Mouse (Mus musculus): ENCODE measurements around the gene Tpk1.
A peak's percentile ranks its signal among the peaks of the same experiment; 100 is the strongest.

The Tpk1 gene

GRCm38 (mm10) chr6:43665677-43666546 lies at the start of gene Tpk1:
Gene Tpk1, minus strand, starts transcription at chr6:43666278.
- peak; percentile 85 for DNase-seq (ENCODE audit: low read depth)

GRCm38 (mm10) chr6:43702810-43703614 lies 36.9 kb upstream of the Tpk1 start:
- DNase-seq (ENCODE audit: low read depth): no peak

- DNase-seq (ENCODE audit: low read depth): no peak
These were observed 25.8 kb upstream of the Tpk1 start for GRCm38 (mm10) chr6:43691863-43692262.

GRCm38 (mm10) chr6:43685985-43686384 lies 19.9 kb upstream of the Tpk1 start:
- DNase-seq (ENCODE audit: low read depth): no peak

- DNase-seq (ENCODE audit: low read depth): no peak
These were observed 16.5 kb upstream of the Tpk1 start for GRCm38 (mm10) chr6:43682535-43682934.

- no peak for DNase-seq (ENCODE audit: low read depth)
These were observed 12.7 kb upstream of the Tpk1 start for GRCm38 (mm10) chr6:43678689-43679212.

GRCm38 (mm10) chr6:43677566-43677965 lies 11.5 kb upstream of the Tpk1 start:
- DNase-seq (ENCODE audit: low read depth): no peak

- no peak for DNase-seq (ENCODE audit: low read depth)
These were observed 10.1 kb upstream of the Tpk1 start for GRCm38 (mm10) chr6:43676139-43676538.

- no peak for DNase-seq (ENCODE audit: low read depth)
These were observed 9.1 kb upstream of the Tpk1 start for GRCm38 (mm10) chr6:43674986-43675760.

- DNase-seq (ENCODE audit: low read depth): no peak
These were observed 4.9 kb upstream of the Tpk1 start for GRCm38 (mm10) chr6:43670939-43671338.

- no peak for DNase-seq (ENCODE audit: low read depth)
These were observed 1.6 kb upstream of the Tpk1 start for GRCm38 (mm10) chr6:43667681-43668080.

GRCm38 (mm10) chr6:43666611-43667400 lies 728 bp upstream of the Tpk1 start:
- no peak for DNase-seq (ENCODE audit: low read depth)

- DNase-seq (ENCODE audit: low read depth): peak; percentile 25
These were observed 4.3 kb downstream of the Tpk1 start for GRCm38 (mm10) chr6:43661822-43662221.

- DNase-seq (ENCODE audit: low read depth): peak; percentile 68
These were observed 7.8 kb downstream of the Tpk1 start for GRCm38 (mm10) chr6:43658290-43658689.

GRCm38 (mm10) chr6:43657845-43658244 lies 8.2 kb downstream of the Tpk1 start:
- no peak for DNase-seq (ENCODE audit: low read depth)

- DNase-seq (ENCODE audit: low read depth): no peak
These were observed 11.1 kb downstream of the Tpk1 start for GRCm38 (mm10) chr6:43654876-43655456.

GRCm38 (mm10) chr6:43649516-43649915 lies 16.6 kb downstream of the Tpk1 start:
- no peak for DNase-seq (ENCODE audit: low read depth)

GRCm38 (mm10) chr6:43645674-43646073 lies 20.4 kb downstream of the Tpk1 start:
- DNase-seq (ENCODE audit: low read depth): no peak

GRCm38 (mm10) chr6:43645105-43645504 lies 21.0 kb downstream of the Tpk1 start:
- no peak for DNase-seq (ENCODE audit: low read depth)

- no peak for DNase-seq (ENCODE audit: low read depth)
These were observed 22.4 kb downstream of the Tpk1 start for GRCm38 (mm10) chr6:43643718-43644117.

- DNase-seq (ENCODE audit: low read depth): no peak
These were observed 23.7 kb downstream of the Tpk1 start for GRCm38 (mm10) chr6:43642375-43642774.
